Mouse (Mus musculus): ENCODE data around the gene Rabep1.
A peak's percentile ranks its signal among the peaks of the same experiment; 100 is the strongest.
"Not testable (repeated sequence)": the region's sequence is repeated elsewhere in the genome, so short reads cannot be mapped to it uniquely, and the experiment has no call there.

Rabep1 gene

DNA sequence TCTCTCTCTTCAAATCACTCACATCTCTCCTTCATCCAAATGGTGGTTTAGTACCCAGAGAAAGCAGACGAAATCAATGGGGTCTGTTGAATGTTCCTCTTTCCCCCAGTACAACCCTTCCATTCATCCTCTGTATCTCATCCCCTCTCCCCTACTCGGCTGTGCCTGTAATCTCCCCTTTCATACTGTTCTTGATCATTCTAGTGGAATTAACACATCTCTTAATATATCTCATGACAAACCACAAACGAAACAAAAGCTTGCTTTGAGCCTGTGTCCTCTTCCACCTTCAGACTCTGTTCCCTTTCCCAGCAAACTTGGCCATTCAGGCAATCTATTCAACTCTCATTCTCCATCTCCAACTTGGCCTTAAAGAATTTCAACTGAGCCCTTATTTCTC, 13.4 kb upstream of the Rabep1 start:
- no peak for DNase-seq (ENCODE audit: low spot score in 2 of 2)

DNA sequence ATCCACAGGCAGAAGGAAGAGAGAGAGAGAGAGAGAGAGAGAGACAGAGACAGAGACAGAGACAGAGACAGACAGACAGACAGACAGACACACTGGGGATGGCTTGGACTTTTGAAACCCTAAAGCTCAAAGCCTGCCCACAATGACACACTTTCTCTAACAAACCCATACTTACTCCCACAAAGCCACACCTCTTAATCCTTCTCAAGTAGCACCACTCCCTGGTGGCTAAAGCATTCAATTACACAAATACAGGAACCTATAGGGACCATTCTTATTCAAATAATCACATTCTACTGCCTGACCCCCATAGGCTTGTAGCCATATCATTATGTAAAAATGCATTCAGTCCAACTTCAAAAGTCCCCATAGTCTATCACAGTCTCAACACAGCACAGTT, 11.2 kb upstream of the Rabep1 start:
- no peak for DNase-seq (ENCODE audit: low spot score in 2 of 2)

DNA sequence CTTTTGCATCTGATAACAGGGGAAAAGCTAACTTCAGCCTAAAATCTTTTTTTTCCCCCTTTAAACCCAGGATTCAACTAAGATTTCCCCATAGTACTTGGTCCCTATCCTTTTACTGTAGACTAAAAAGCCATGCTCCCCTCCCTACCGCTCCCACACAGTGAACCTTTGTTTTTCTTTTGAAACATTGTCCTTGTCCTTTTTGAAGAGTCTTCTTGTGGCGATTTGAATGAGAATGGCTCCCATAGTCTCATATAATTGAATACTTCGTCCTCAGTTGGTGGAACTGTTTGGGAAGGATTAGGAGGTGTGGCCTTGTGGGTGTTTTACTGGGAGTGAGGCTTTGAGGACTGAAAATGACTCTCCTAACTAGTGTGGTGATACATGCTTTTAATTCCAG, 10.7 kb upstream of the Rabep1 start:
- DNase-seq (ENCODE audit: low spot score in 2 of 2) = no peak

DNA sequence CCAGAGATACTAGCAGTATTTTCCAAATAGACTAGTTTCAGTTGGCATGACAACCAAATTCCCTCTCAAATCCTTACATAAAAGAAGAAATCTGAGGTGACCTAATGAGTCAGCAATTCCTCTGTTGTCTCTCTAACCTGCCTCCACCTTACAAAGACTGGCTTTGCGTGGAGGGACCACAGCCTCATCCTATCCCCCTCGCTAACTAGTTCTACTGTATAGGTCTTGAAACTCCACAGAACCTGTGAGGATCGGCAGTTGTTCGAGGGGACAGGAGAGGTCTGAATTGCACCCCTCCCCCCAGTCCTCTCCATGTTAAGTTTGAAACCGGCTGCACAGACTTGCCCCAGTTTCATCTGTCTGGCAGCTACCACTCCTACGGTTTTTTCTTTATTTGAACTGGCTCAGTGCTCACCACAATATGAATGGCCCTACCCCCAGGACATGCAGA, 9.2 kb upstream of the Rabep1 start:
- no peak for DNase-seq (ENCODE audit: low spot score in 2 of 2)

DNA sequence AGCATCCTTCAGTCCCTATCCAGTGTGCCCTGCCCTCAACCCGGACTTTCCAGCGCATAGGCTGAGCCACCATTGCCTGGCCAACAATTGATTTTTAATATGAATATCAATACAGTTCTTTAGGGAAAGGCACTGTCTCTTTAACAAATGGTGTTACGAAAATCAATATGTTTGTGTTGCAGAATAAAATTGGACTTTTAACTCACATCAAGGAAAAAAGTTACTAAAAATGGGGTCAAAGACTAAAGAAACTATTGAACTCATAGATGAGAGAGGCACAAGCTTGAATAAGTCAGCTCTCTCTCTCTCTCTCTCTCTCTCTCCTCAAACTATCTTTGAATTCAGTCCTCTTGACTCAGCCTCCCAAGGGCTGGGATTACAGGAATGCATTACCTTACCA, 7.5 kb upstream of the Rabep1 start:
- no peak for DNase-seq (ENCODE audit: low spot score in 2 of 2)

DNA sequence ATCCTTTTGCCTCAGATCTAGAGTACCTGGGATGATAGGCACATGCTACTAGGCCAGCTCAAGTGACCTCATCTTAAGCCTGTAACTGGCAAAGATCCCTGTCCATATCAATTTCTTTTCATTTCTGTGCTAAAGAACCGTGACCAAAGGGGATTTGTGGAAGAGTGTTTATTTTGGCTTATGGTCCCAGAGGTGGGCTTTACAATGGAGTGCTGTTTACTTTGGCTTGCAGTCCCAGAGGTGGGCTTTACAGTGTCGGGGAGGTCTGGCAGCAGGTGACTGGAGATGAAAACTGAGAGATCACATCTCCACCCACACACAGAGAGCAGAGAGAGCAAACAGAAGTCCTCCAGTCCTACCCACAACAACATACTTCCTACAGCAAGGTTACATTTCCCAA, 6.0 kb upstream of the Rabep1 start:
- no peak for DNase-seq (ENCODE audit: low spot score in 2 of 2)

DNA sequence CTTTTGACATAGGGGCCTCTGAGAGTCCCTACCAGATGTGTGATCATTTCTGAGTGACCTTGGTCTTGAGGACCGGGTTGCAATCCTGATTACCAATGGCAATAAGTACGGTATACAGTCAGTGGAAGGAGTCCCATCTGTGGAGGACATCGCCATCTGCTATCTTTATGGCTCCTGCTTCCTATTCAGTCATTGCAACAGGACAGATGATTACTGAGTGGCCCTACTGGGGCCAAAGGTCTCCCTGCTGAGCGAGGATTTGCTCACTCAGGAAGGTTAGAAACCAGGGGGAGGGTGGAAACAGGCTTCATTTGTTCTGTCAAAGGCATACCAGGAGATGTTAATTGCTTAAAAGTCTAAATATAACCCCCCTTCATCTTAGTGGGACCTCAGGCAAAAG, 1.6 kb upstream of the Rabep1 start:
- no peak for DNase-seq (ENCODE audit: low spot score in 2 of 2)

DNA sequence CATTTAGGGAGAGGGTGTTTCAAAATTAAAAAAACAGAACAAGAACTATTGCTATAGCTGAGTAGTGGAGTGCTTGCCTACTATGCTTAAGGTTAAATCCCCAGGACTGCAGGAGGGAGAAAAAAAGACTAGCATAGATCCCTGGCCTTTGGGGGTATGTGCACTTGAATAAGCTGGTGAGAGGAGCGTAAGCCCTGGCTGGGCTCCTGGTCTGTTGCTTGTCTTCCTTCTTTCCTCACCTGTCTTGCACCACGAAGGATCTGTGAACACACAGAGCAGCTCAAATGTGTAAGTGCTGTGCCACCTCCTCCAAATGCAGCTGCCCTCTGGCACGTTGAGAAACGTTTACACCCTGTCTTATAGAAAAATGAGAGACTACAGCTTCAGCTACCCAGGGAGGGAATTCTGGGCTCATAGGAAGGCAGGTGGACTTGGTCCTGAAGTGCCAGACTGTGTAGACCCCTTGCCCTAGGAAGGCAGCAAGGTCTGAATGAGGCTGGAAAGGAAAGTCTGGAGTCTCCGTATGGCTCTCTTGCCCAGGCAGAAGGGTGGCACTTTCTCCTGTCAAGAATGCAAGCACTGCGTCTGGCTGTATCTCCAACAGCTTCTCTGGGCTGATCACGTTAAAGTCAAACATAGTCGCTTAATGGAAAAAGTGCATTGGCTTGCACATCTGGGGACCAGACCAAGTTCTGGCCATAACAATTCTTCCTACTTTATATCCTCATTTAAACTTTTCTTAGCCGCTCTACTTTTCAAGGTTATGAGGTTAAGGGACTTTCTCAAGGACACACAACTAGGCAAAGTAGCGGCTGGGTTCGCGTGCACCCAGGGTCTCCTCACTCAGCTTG, 652 bp upstream of the Rabep1 start:
- no peak for DNase-seq (ENCODE audit: low spot score in 2 of 2)

DNA sequence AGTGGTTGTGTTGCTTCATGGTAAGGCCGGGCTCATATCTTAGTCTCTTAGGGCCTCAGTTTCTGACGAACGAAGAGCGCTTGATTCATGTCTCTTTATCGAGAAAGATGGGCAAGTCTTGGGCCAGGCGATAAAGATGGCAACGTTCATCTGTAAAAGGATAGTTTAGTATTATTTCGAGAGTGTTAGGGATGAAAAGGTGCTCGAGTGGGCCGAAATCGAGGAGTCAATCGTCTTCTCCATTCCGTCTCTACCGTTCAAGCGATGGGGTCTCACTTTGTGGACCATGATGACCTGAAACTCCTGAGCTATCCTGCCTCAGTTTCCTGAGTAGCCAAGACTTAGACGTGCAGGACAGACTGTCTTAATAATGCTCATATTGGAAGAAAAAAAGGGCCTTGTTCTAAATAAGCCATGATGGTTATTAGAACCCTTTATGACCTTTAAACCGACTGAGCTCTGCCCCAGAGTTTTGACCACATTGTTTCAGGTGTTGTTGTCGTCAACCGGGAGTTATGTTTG, 940 bp downstream of the Rabep1 start:
- peak in 1 of 2 experiments; percentile 16 for DNase-seq (ENCODE audit: low spot score in 2 of 2)

DNA sequence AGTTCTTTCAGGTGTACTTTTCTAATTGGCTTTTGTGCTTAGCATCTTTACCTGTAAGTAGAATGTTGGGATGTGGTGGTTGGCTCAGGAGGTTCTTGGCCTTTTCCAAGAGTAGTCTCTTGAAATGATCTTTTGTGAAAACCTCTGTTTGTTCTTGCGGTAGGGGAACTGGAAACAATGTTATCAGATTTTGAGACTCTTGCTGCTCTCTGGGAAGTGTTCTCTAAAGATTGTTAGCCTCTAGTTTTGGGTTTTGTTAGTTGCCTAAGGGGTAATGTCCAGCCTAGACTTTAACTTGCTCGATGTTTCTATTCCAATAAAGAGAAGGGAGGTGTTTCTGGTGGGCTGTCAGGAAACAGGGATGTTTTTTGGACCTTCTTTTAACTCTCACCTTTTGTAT, 1.5 kb downstream of the Rabep1 start:
- DNase-seq (ENCODE audit: low spot score in 2 of 2) = no peak

DNA sequence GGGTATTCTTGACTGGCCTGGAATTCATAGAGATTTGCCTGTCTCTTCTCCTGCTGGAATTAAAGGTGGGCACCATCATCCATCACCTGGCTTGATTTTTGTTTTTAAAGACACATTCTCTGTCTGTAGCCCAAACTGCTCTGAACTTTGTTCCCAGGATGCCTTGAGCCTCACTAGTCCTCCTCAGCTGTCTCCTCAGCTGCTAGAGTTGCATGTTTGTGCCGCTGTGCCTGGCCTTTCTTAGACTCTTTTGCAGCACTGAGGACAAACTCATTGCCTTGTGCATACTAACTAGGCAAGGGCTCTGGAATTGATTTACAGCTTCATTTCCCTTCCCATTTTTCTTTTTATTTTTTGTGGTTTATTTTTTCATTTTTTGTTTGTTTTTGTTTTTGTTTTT, 15.8 kb downstream of the Rabep1 start:
- no peak for DNase-seq (ENCODE audit: low spot score in 2 of 2)

DNA sequence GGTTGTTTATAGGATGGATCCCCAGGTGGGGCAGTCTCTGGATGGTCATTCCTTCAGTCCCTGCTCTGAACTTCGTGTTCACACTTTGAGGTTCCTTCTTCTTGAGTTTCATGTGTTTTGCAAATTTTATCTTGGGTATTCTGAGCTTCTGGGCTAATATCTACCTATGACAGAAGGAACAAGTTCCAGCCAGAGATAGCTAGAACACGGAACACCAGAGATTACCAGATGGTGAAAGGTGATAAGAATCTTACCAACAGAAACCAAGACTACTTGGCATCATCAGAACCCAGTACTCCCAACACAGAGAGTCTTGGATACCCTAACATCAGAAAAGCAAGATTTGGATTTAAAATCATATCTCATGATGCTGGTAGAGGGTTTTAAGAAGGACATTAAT, 18.6 kb downstream of the Rabep1 start:
- not testable (repeated sequence) for DNase-seq (ENCODE audit: low spot score in 2 of 2)

DNA sequence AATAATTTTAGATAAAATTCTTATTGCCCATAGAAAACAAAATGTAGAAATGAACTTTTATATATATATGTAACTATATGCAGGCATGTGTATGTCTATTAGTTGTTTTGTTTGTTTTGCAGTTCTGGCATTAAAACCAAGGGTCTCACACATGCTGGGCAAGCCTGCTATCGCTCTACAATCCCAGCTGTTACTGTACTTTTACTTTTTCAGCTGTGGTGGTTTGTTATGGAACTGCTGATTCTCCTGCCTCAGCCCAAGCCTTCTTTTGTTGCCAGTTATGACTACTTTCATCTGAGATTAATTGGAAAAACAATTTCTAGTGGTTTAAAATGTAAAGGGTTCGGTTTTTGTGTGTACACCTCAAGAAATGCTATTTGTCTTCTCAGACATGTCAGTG, 20.6 kb downstream of the Rabep1 start:
- DNase-seq (ENCODE audit: low spot score in 2 of 2) = no peak

DNA sequence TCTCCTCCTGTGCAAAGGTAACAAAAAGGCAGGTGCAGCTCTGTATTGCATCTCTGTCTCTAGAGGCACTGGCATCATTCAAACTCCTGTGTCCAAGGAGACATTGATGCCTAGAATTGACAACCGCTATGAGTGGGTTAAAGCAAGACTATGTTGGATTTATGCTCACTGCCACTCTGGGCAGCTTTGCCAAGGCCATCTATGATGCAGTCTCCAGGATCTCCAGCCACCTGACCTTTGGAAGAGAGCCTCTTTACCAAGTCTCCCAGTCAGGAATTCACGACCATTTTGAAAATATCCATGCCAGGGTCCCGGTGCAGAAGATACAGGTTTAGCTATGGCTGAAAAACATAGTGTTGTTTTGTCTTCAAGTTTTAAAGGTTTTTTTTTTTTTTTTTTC, 24.7 kb downstream of the Rabep1 start:
- DNase-seq (ENCODE audit: low spot score in 2 of 2) = no peak

DNA sequence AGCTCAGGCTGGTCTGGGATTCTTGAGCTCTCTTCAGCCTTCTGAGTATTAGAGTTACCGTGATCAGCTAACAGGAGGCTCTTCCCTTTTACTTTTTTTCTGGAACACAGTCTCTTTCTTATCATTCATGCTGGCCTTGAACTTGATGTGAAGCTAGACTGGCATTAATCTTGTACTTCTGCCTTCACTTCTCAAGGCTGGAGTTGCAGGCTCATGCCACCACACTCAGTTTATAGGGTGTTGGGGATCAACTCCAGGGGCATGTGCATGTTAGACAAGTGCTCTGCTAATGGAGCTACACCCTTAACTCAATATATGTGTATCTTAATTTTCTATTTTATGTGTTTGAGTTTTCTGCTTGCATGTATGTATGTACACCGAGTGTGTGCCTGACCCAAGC, 25.2 kb downstream of the Rabep1 start:
- no peak for DNase-seq (ENCODE audit: low spot score in 2 of 2)

DNA sequence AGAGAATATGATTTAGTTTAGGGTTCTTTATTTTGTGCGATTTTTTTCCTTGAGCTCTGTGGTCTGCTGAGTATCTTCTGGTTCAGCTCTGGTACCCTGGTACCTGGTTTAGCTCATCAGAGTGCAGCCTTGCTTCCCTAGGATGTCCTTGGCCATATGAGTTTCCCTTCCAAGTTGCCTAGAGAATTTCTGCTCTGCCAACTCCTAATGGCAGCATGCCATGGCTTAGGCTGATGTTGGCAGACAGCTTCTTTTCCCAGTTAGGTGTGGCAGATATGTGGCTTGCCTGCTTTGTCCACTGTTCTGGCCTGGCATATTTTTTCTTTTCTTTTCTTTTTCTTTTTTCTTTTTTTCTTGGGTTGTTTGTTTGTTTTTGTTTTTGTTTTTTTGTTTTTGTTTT, 25.8 kb downstream of the Rabep1 start:
- DNase-seq (ENCODE audit: low spot score in 2 of 2) = peak in 1 of 2 experiments; percentile 15

DNA sequence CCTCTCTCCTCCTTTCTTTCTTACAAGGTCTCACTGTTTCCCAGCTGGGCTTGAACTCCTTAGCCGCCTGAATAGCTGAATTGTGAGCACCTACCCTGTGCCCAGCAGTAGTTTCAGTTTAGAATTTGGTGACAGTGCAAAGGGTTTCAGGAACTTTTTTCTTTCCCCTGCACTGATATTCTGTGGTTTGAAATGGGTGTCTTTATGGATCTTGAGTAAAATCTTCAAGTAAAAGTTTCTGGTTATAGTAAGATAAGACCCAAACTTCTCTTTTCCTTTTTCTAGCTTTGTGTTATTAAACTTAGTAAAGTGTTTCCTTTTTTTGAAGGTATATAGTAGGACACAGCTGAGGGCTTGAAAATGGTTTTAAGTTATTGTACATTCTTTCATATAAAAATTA, 26.5 kb downstream of the Rabep1 start:
- DNase-seq (ENCODE audit: low spot score in 2 of 2) = no peak

DNA sequence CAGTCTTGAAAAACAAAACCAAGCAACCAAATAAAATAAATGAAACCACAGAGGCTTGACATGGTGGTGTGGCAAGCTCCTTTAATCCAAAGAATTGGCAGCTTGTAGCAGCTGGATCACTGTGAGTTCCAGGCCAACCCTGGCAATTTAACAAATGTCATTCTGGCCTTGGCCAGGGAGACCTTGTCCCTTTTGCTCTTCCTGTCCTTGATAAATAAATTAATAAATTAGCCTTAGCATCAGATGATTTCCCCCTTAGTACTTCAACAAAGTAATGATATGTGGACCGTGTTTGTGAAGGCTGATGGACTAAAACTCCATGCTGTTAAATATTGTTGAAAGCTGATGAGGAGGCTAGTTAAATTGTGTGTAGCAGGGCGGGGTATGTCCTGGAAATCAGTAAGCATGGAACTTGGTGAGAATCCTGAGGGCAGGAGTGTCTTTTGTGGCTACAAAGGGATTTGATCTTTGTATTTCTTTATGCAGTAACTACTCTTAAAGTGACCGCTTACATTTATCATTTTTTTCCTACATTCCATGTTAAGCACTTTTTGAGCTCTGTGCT, 27.3 kb downstream of the Rabep1 start:
- no peak for DNase-seq (ENCODE audit: low spot score in 2 of 2)

DNA sequence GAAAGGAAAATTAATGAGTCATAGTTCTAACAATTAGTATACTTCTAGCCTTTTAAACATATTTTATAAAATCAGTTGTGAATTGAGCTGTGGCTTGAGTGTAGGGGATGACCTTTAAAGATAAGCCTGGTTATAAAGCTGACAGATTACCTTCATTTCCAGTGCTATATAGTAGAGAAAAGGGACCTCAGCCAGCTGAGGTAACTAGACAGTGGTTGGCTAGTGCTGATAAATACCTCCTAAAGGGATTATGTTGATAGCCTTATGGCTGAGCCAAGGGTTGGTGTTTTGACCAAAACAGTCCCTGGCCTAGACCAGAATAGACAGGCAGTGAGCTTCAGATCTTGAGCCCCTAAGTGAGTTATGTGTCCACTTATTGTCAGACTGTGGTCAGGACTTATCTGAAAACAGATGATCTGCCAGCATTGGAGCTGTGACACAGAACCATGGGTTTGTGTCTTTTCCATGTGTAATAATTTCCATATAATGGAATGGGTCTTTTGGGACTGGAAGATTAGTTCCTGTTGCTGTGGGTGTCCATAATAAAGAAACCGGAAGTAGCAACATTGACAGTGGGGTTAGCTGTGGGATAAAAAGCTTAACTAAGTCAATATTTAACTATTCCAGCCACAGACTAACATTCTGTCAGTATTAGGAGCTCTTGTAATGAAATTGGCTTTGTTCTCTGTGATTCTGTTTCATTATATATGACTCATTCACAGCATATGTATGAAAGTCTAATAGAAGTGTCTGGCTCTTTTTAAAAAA, 29.5 kb downstream of the Rabep1 start:
- DNase-seq (ENCODE audit: low spot score in 2 of 2) = no peak

DNA sequence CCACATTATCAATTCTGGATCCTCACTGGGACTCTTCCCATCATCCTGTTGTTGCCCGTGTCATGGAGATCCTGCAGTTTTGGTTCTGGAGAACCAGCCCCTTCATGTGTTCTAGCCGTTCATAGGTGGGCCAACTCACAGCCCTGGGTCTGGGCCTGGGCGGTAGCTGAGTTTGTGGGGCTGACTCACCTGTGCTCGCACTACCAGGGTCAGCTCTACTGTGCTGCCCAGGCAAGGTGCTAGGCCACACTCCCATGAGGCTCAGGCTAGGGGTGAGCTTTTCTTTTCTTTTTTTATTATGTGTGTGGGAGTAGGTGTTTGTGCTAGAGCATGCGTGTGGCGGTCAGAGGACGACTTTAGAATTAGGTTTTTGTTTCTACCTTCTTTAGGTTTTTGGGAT, 33.1 kb downstream of the Rabep1 start:
- no peak for DNase-seq (ENCODE audit: low spot score in 2 of 2)

DNA sequence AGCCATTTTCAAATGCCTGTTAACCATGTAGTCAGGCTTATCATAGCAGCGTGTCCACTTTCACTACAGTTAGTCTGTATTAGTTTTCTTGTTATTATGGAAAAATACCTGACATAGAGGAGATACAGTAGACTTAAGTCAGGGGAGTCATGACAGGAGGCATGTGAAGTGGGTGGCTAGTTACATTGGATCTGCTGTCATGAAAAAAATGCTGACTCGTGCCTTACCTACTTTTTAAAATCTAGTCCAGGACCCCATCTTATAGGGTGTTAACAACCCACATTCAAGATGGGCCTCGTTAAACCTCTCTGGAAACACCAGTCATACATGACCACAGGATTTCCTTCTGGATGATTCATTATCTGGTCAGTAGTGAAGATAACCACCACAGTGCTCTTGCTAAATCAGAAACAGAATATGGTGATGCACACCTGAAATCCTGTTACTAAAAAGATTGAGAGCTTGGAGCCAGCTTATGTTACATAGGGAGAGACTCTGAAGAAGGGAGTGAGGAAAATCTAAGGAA, 38.4 kb downstream of the Rabep1 start:
- DNase-seq (ENCODE audit: low spot score in 2 of 2) = no peak

DNA sequence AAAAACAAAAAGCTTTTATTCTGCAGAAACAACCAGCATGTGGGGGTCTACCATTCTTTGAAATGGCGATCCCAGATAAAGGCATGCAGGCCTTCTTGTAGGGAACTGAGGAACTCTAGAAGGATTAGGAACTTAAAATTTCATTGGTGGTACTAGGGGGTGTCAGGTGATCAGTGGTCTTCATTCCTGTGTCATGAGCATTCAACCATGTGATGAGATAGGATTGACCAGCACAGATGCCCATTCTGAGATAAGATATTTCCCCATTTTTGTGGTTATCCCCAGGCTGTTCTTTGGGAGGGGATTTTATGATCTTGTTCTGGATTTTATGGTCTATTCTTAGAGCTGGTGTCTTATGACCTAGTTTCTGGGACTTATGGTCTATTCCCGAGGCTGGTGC, 46.1 kb downstream of the Rabep1 start:
- DNase-seq (ENCODE audit: low spot score in 2 of 2) = no peak

Data from spleen, postnatal 10 days (tissue).